Mouse (Mus musculus) C2C12 (cell line): ENCODE data around the gene Drg1.

ENCODE experiments used
- CTCF ChIP-seq: IDR thresholded peaks from one replicate; pipeline ENCODE4 v1.5.1; 2011; ENCODE audit not compliant: control insufficient read depth, insufficient read depth, insufficient read length
- FOSL1 ChIP-seq: IDR thresholded peaks from one replicate; pipeline ENCODE4 v1.8.0; 2011; ENCODE audit warnings: mild to moderate bottlenecking, low read length; ENCODE audit not compliant: poor library complexity, insufficient read depth, severe bottlenecking
- USF1 ChIP-seq: IDR thresholded peaks from one replicate; pipeline ENCODE4 v1.6.1; 2011; ENCODE audit warnings: low read depth, mild to moderate bottlenecking, control low read depth, moderate library complexity

DNA sequence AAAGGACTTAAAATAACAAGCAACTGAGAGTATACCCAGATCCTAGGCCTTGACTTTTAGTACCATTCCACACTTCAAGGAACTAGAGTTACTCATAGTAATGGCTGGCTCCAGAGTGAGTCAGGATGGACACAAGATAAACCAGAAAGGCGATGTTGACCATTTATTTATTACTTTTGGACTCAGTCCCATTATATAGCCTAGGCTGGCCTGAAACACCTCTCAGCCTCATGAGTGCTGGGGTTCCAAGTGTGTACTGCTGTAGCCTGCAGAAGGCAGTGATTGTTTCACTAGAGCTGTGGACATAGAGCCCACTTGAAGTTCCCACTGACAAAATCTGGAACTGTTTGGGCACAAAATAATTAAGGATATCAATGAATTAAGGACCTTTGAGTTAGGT, 53.7 kb downstream of the Drg1 start:
- TF ChIP-seq FOSL1 = no peak
- TF ChIP-seq CTCF = no peak
- TF ChIP-seq USF1 = no peak
